Mouse (Mus musculus): ENCODE data around the gene Ltbp4. TPM values are rescaled to one million over a fixed set of nuclear protein-coding genes. Genes with fewer than 3 reads are reported as not detected.

Ltbp4 gene
- polyA plus RNA-seq, 1 experiment from 2014 or later = 40.7 TPM

- Histone ChIP-seq H3K27me3 (replicated peaks; ENCODE audit: control insufficient read depth, insufficient read depth, low read length) (no peaks in the 10 kb centered on the region), H3K36me3 (ENCODE audit: control insufficient read depth, insufficient read depth) (peaks cover 19% of the 10 kb centered on the region; the same call in 1 of the 2 replicates), H3K9me3 (ENCODE audit: control insufficient read depth) (no peaks in the 10 kb centered on the region), H3K27ac (ENCODE audit: low read depth, low read length) (peak overlapping the region; percentile 46; the same call in 1 of the 2 replicates), H3K4me3 (ENCODE audit: low read depth, low read length) (peak overlapping the region; percentile 60), H3K9ac (ENCODE audit: low read depth, low read length) (peak overlapping the region; percentile 68), H3K4me2 (replicated peaks; ENCODE audit: low read depth) (peak overlapping the region; percentile 79), H3K4me1 (replicated peaks; ENCODE audit: control insufficient read depth, insufficient read depth, low read length) (no peaks in the 10 kb centered on the region)
- TF ChIP-seq CTCF (IDR thresholded peaks at IDR 0.05; ENCODE audit: low read depth) = no peak
- ATAC-seq = no peak
- WGBS = 42% methylated on average over 5 of the region's 5 CpGs
Measured at GRCm38 (mm10) chr7:27259771-27260170, 77.7 kb downstream of the Ltbp4 start.

- Histone ChIP-seq H3K4me2 (replicated peaks; ENCODE audit: low read depth) (peak overlapping the region; percentile 79), H3K27ac (ENCODE audit: low read depth, low read length) (peak overlapping the region; percentile 46), H3K27me3 (replicated peaks; ENCODE audit: control insufficient read depth, insufficient read depth, low read length) (no peaks in the 10 kb centered on the region), H3K36me3 (ENCODE audit: control insufficient read depth, insufficient read depth) (peaks cover 22% of the 10 kb centered on the region; the same call in 1 of the 2 replicates), H3K9me3 (ENCODE audit: control insufficient read depth) (no peaks in the 10 kb centered on the region), H3K4me3 (ENCODE audit: low read depth, low read length) (peak overlapping the region; percentile 60), H3K9ac (ENCODE audit: low read depth, low read length) (peak overlapping the region; percentile 68), H3K4me1 (replicated peaks; ENCODE audit: control insufficient read depth, insufficient read depth, low read length) (no peaks in the 10 kb centered on the region)
- no peak for ATAC-seq
- TF ChIP-seq CTCF (IDR thresholded peaks at IDR 0.05; ENCODE audit: low read depth) = no peak
- WGBS = 24% methylated on average over 9 of the region's 9 CpGs
Measured at GRCm38 (mm10) chr7:27259271-27259721, 78.2 kb downstream of the Ltbp4 start.

GRCm38 (mm10) chr7:27258205-27258899 lies 79.1 kb downstream of the Ltbp4 start, which contains the start of gene Numbl:
Numbl (plus strand) TSS chr7:27258433.
- TF ChIP-seq CTCF (IDR thresholded peaks at IDR 0.05; ENCODE audit: low read depth) = no peak
- ATAC-seq = peak; percentile 82
- peak within 1 kb of the TSS; percentile 50 for H3K27ac ChIP-seq (ENCODE audit: low read depth, low read length)
- H3K4me2 ChIP-seq (replicated peaks; ENCODE audit: low read depth) = peak within 1 kb of the TSS; percentile 79
- no peaks in the 10 kb centered on the region for H3K27me3 ChIP-seq (replicated peaks; ENCODE audit: control insufficient read depth, insufficient read depth, low read length)
- no peaks in the 10 kb centered on the region for H3K4me1 ChIP-seq (replicated peaks; ENCODE audit: control insufficient read depth, insufficient read depth, low read length)
- H3K9ac ChIP-seq (ENCODE audit: low read depth, low read length) = peak within 1 kb of the TSS; percentile 68
- H3K36me3 ChIP-seq (ENCODE audit: control insufficient read depth, insufficient read depth) = peaks cover 26% of the 10 kb centered on the region; the same call in 1 of the 2 replicates
- peak within 1 kb of the TSS; percentile 60 for H3K4me3 ChIP-seq (ENCODE audit: low read depth, low read length)
- H3K9me3 ChIP-seq (ENCODE audit: control insufficient read depth) = no peaks in the 10 kb centered on the region
- 2% methylated on average over 39 of the region's 47 CpGs for WGBS

- Histone ChIP-seq H3K4me1 (replicated peaks; ENCODE audit: control insufficient read depth, insufficient read depth, low read length) (no peaks in the 10 kb centered on the region), H3K4me2 (replicated peaks; ENCODE audit: low read depth) (peak overlapping the region; percentile 79), H3K9me3 (ENCODE audit: control insufficient read depth) (no peaks in the 10 kb centered on the region), H3K36me3 (ENCODE audit: control insufficient read depth, insufficient read depth) (peaks cover 24% of the 10 kb centered on the region; the same call in 1 of the 2 replicates), H3K9ac (ENCODE audit: low read depth, low read length) (no peak overlapping the region), H3K4me3 (ENCODE audit: low read depth, low read length) (peak overlapping the region; percentile 60), H3K27ac (ENCODE audit: low read depth, low read length) (peak overlapping the region; percentile 50; the same call in 1 of the 2 replicates), H3K27me3 (replicated peaks; ENCODE audit: control insufficient read depth, insufficient read depth, low read length) (no peaks in the 10 kb centered on the region)
- 21% methylated on average over 3 of the region's 6 CpGs for WGBS
- no peak for TF ChIP-seq CTCF (IDR thresholded peaks at IDR 0.05; ENCODE audit: low read depth)
- no peak for ATAC-seq
Measured at GRCm38 (mm10) chr7:27257852-27258204, 79.7 kb downstream of the Ltbp4 start.

- Histone ChIP-seq H3K4me2 (replicated peaks; ENCODE audit: low read depth) (peak overlapping the region; percentile 79; the same call in 1 of the 2 replicates), H3K4me1 (replicated peaks; ENCODE audit: control insufficient read depth, insufficient read depth, low read length) (no peaks in the 10 kb centered on the region), H3K27me3 (replicated peaks; ENCODE audit: control insufficient read depth, insufficient read depth, low read length) (no peaks in the 10 kb centered on the region), H3K9me3 (ENCODE audit: control insufficient read depth) (no peaks in the 10 kb centered on the region), H3K9ac (ENCODE audit: low read depth, low read length) (no peak overlapping the region), H3K27ac (ENCODE audit: low read depth, low read length) (peak overlapping the region; percentile 50; the same call in 1 of the 2 replicates), H3K36me3 (ENCODE audit: control insufficient read depth, insufficient read depth) (peaks cover 24% of the 10 kb centered on the region; the same call in 1 of the 2 replicates), H3K4me3 (ENCODE audit: low read depth, low read length) (no peak overlapping the region)
- TF ChIP-seq CTCF (IDR thresholded peaks at IDR 0.05; ENCODE audit: low read depth) = no peak
- ATAC-seq = no peak
- 51% methylated on average over 27 of the region's 27 CpGs for WGBS
Measured at GRCm38 (mm10) chr7:27257046-27257851, 80.2 kb downstream of the Ltbp4 start.

GRCm38 (mm10) chr7:27255721-27256120 lies 81.8 kb downstream of the Ltbp4 start:
- Histone ChIP-seq H3K9ac (ENCODE audit: low read depth, low read length) (no peak overlapping the region), H3K27ac (ENCODE audit: low read depth, low read length) (no peak overlapping the region), H3K36me3 (ENCODE audit: control insufficient read depth, insufficient read depth) (peaks cover 25% of the 10 kb centered on the region; the same call in 1 of the 2 replicates), H3K27me3 (replicated peaks; ENCODE audit: control insufficient read depth, insufficient read depth, low read length) (no peaks in the 10 kb centered on the region), H3K4me2 (replicated peaks; ENCODE audit: low read depth) (no peak overlapping the region), H3K4me1 (replicated peaks; ENCODE audit: control insufficient read depth, insufficient read depth, low read length) (no peaks in the 10 kb centered on the region), H3K9me3 (ENCODE audit: control insufficient read depth) (no peaks in the 10 kb centered on the region), H3K4me3 (ENCODE audit: low read depth, low read length) (no peak overlapping the region)
- peak; percentile 61 for ATAC-seq
- peak; percentile 87 for TF ChIP-seq CTCF (IDR thresholded peaks at IDR 0.05; ENCODE audit: low read depth)
- 46% methylated on average over 3 of the region's 3 CpGs for WGBS

Other genes starting within 250 kb of the Ltbp4 start
- 0.31 and 0.42 TPM in 2 replicates for gene Cyp2f2, start 217.8 kb downstream of the Ltbp4 start, polyA plus RNA-seq (2015; fragmentation: Nextera tagmentation; extraction: Ambion mirVana)
- gene Cyp2t4, start 184.0 kb downstream of the Ltbp4 start, polyA plus RNA-seq (2015; fragmentation: Nextera tagmentation; extraction: Ambion mirVana) = not detected in 2 replicates
- 63.9 and 64.0 TPM in 2 replicates for gene Egln2, start 170.9 kb downstream of the Ltbp4 start, polyA plus RNA-seq (2015; fragmentation: Nextera tagmentation; extraction: Ambion mirVana)
- gene Rab4b, start 158.8 kb downstream of the Ltbp4 start, polyA plus RNA-seq (2015; fragmentation: Nextera tagmentation; extraction: Ambion mirVana) = 96.2 and 103 TPM in 2 replicates
- gene Gm21983, start 156.6 kb downstream of the Ltbp4 start, polyA plus RNA-seq (2015; fragmentation: Nextera tagmentation; extraction: Ambion mirVana) = 0.22 TPM in 1 of 2 replicates, not detected in the other
- gene Mia, start 156.5 kb downstream of the Ltbp4 start, polyA plus RNA-seq (2015; fragmentation: Nextera tagmentation; extraction: Ambion mirVana) = not detected in 2 replicates
- 1.9 and 2.4 TPM in 2 replicates for gene BC024978, start 141.9 kb downstream of the Ltbp4 start, polyA plus RNA-seq (2015; fragmentation: Nextera tagmentation; extraction: Ambion mirVana)
- 75.4 and 76.4 TPM in 2 replicates for gene Snrpa, start 141.4 kb downstream of the Ltbp4 start, polyA plus RNA-seq (2015; fragmentation: Nextera tagmentation; extraction: Ambion mirVana)
- gene Itpkc, start 109.0 kb downstream of the Ltbp4 start, polyA plus RNA-seq (2015; fragmentation: Nextera tagmentation; extraction: Ambion mirVana) = 8.6 and 9.0 TPM in 2 replicates
- 16.8 and 18.7 TPM in 2 replicates for gene Coq8b, start 104.7 kb downstream of the Ltbp4 start, polyA plus RNA-seq (2015; fragmentation: Nextera tagmentation; extraction: Ambion mirVana)
- 6.6 and 7.5 TPM in 2 replicates for gene Numbl, start 79.3 kb downstream of the Ltbp4 start, polyA plus RNA-seq (2015; fragmentation: Nextera tagmentation; extraction: Ambion mirVana)
- gene Shkbp1, start 18.3 kb upstream of the Ltbp4 start, polyA plus RNA-seq (2015; fragmentation: Nextera tagmentation; extraction: Ambion mirVana) = 26.9 and 29.1 TPM in 2 replicates
- gene Gm20479, start 19.7 kb upstream of the Ltbp4 start, polyA plus RNA-seq (2015; fragmentation: Nextera tagmentation; extraction: Ambion mirVana) = 0.61 and 0.72 TPM in 2 replicates
- gene Sptbn4, start 110.0 kb upstream of the Ltbp4 start, polyA plus RNA-seq (2015; fragmentation: Nextera tagmentation; extraction: Ambion mirVana) = 0.17 and 0.26 TPM in 2 replicates
- gene Blvrb, start 110.3 kb upstream of the Ltbp4 start, polyA plus RNA-seq (2015; fragmentation: Nextera tagmentation; extraction: Ambion mirVana) = 60.4 and 67.3 TPM in 2 replicates
- 22.8 and 24.0 TPM in 2 replicates for gene Sertad3, start 136.1 kb upstream of the Ltbp4 start, polyA plus RNA-seq (2015; fragmentation: Nextera tagmentation; extraction: Ambion mirVana)
- 42.7 and 43.1 TPM in 2 replicates for gene Sertad1, start 149.2 kb upstream of the Ltbp4 start, polyA plus RNA-seq (2015; fragmentation: Nextera tagmentation; extraction: Ambion mirVana)
- 1.3 and 1.4 TPM in 2 replicates for gene Prx, start 161.6 kb upstream of the Ltbp4 start, polyA plus RNA-seq (2015; fragmentation: Nextera tagmentation; extraction: Ambion mirVana)
- gene Hipk4, start 185.6 kb upstream of the Ltbp4 start, polyA plus RNA-seq (2015; fragmentation: Nextera tagmentation; extraction: Ambion mirVana) = 0.10 and 0.24 TPM in 2 replicates
- 45.8 and 48.7 TPM in 2 replicates for gene Pld3, start 215.5 kb upstream of the Ltbp4 start, polyA plus RNA-seq (2015; fragmentation: Nextera tagmentation; extraction: Ambion mirVana)
- 9.0 and 10.2 TPM in 2 replicates for gene 2310022A10Rik, start 215.5 kb upstream of the Ltbp4 start, polyA plus RNA-seq (2015; fragmentation: Nextera tagmentation; extraction: Ambion mirVana)

Data from intestine, postnatal 0 days (tissue).